Mouse (Mus musculus): Measurements from ENCODE around the gene Grifin. TPM values are rescaled to one million over a fixed set of nuclear protein-coding genes. Genes with fewer than 3 reads are reported as not detected.

Gene Grifin
- polyA plus RNA-seq, 1 experiment from 2014 or later, result not detected

DNA sequence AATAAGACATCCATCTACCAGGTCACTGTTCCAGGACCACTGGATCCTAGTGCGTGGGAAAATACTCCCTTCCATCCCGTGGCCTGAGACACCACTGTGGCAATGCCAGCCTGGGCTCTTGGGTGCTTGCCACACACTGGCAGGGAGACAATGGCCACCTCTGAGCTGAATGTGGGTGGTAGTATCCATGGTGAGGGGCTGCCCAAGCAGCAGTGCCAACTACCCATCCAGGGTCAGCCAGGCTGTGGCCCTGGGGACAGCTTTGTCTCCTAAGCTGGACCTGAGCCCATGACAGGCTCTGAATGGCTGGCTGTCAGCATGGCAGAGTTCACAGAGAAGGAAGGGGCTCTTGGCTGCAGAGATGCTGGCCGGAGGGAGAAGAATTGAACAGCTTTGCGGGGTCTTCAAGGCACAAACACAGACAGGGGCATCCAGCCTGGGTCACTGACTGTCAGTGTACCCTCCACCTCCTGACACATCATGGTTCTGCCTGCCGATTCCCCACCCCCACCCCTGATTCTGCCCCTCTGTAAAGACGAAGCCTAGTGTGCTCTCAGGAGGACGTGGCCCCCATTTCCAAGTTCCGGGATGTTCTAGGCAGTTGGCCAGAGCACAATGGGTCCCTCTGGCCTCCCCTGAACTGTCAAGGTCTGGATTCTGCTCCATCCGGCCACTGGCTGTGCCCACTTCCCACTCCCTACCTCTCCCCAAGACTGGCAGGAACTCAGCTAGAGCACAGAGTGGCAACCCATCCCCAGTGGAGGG, 21.9 kb downstream of the Grifin start:
- H3K27me3 ChIP-seq (ENCODE audit: control insufficient read depth, insufficient read depth, low read length), result no peaks in the 10 kb centered on the region
- ATAC-seq (ENCODE audit: low FRiP score), result peak; percentile 90
- DNase-seq (ENCODE audit: low spot score), result peak; percentile 69
- H3K9ac ChIP-seq, result 0 out of 2 replicates have a peak overlapping the region, but pooled peaks have one; percentile 24
- no peaks in the 10 kb centered on the region for H3K36me3 ChIP-seq (replicated peaks; ENCODE audit: control insufficient read depth, insufficient read depth)
- H3K27ac ChIP-seq, result peak overlapping the region; percentile 9; the same call in 1 of the 2 replicates
- 54% methylated on average over 9 of the region's 9 CpGs for WGBS
- no peak overlapping the region for H3K4me2 ChIP-seq (replicated peaks)
- H3K4me1 ChIP-seq (replicated peaks; ENCODE audit: control insufficient read depth, insufficient read depth, low read length), result no peaks in the 10 kb centered on the region
- no peak overlapping the region for H3K4me3 ChIP-seq (replicated peaks; ENCODE audit: low read length)
- H3K9me3 ChIP-seq (ENCODE audit: control insufficient read depth, low read length), result no peaks in the 10 kb centered on the region

DNA sequence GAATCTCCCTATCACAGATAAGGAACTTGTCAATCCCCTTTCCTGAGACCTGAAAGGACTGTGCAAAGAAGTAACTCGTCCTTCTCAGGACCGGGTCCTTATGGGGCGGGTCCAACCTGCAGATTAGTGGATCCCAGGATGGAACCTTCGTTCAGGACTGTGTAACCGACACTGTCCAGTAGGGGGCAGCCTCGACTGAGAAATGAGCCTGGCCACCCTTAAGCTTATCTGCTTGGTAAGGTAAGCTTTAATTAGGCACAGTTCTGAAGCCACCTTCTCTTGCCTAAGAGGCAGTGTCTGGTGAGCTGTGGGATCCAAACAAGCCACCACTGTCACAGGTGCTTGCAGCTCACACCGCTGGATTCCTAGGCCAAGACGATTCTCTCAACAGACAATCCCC, 24.8 kb downstream of the Grifin start:
- Histone ChIP-seq H3K27me3 (ENCODE audit: control insufficient read depth, insufficient read depth, low read length) (no peaks in the 10 kb centered on the region), H3K4me3 (replicated peaks; ENCODE audit: low read length) (no peak overlapping the region), H3K9me3 (ENCODE audit: control insufficient read depth, low read length) (no peaks in the 10 kb centered on the region), H3K4me2 (replicated peaks) (no peak overlapping the region), H3K4me1 (replicated peaks; ENCODE audit: control insufficient read depth, insufficient read depth, low read length) (no peaks in the 10 kb centered on the region), H3K36me3 (replicated peaks; ENCODE audit: control insufficient read depth, insufficient read depth) (no peaks in the 10 kb centered on the region), H3K27ac (no peak overlapping the region), H3K9ac (no peak overlapping the region)
- WGBS, result 15% methylated on average over 8 of the region's 8 CpGs
- ATAC-seq (ENCODE audit: low FRiP score) (no peak), DNase-seq (ENCODE audit: low spot score) (peak; percentile 87)

DNA sequence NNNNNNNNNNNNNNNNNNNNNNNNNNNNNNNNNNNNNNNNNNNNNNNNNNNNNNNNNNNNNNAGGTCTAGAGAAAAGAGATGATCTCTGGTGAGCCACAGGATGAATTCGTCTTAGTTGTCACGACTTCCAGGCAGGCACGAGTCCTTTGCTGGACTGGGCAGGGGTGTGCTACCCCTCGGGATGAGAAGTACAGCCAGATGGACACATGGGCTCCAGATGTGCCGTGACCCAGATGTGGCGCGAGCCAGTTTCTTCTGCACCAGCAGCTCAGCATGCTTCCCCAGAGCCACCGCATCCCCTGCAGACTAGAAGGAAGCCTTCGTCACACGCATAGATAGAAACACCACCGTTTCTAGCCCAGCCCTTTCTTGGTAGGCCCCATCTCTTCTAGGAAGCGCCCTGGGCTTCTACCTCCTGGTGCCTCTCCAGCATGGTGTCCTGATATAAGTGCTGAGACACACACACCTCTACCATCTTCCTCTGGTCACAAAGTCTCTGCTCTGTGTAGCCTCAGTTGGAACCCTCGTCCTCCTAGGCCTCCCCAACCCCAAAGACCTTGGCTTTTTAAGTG, 26.7 kb downstream of the Grifin start:
- Histone ChIP-seq H3K4me3 (replicated peaks; ENCODE audit: low read length) (no peak overlapping the region), H3K36me3 (replicated peaks; ENCODE audit: control insufficient read depth, insufficient read depth) (no peaks in the 10 kb centered on the region), H3K27ac (no peak overlapping the region), H3K4me1 (replicated peaks; ENCODE audit: control insufficient read depth, insufficient read depth, low read length) (no peaks in the 10 kb centered on the region), H3K9me3 (ENCODE audit: control insufficient read depth, low read length) (no peaks in the 10 kb centered on the region), H3K27me3 (ENCODE audit: control insufficient read depth, insufficient read depth, low read length) (no peaks in the 10 kb centered on the region), H3K4me2 (replicated peaks) (no peak overlapping the region), H3K9ac (no peak overlapping the region)
- ATAC-seq (ENCODE audit: low FRiP score) (no peak), DNase-seq (ENCODE audit: low spot score) (no peak)
- WGBS, result 76% methylated on average over 13 of the region's 13 CpGs

DNA sequence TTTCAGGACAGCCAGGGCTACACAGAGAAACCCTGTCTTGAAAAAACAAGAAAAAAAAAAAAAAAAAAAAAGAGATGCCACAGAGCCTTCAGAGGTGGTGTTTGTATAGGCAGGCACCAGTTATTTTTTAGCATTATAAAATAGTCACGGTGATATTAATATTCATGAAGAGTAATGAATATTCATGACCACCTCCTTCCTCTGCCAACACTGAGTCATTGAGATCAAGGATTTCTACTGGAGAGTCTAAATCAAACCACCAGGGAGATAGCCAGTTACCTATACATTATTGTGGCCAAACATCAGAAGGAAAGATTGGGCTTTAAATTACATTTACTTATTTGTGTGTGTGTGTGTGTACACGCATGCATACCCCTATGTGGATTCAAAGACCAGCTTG, 38.1 kb downstream of the Grifin start:
- Histone ChIP-seq H3K4me2 (replicated peaks) (no peak overlapping the region), H3K9me3 (ENCODE audit: control insufficient read depth, low read length) (peaks cover 3% of the 10 kb centered on the region; the same call in 1 of the 2 replicates), H3K36me3 (replicated peaks; ENCODE audit: control insufficient read depth, insufficient read depth) (peaks cover 29% of the 10 kb centered on the region), H3K4me1 (replicated peaks; ENCODE audit: control insufficient read depth, insufficient read depth, low read length) (no peaks in the 10 kb centered on the region), H3K27me3 (ENCODE audit: control insufficient read depth, insufficient read depth, low read length) (no peaks in the 10 kb centered on the region), H3K9ac (no peak overlapping the region), H3K27ac (no peak overlapping the region), H3K4me3 (replicated peaks; ENCODE audit: low read length) (no peak overlapping the region)
- DNase-seq (ENCODE audit: low spot score) (no peak), ATAC-seq (ENCODE audit: low FRiP score) (no peak)
- WGBS, result 62% methylated on average over 2 of the region's 2 CpGs

DNA sequence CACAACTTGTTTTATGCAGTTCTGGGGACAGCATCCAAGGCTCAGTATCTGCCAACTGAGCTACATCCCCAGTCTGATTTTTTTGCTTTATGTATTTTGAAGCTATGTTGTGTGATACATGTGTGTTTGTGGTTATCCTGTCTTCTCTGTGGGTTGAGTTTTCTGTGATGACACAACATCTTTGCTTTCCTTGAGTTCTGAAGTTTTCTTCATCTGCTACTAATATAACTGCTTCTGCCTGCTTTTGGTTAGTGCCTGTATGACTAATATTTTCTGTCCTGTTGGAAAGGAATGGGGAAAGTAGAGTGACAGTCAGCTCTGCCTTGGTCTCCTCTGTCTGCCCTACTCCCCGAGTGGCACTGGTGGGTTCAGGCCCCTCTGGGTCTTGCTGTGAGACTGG, 43.7 kb downstream of the Grifin start:
- Histone ChIP-seq H3K36me3 (replicated peaks; ENCODE audit: control insufficient read depth, insufficient read depth) (peaks cover 19% of the 10 kb centered on the region), H3K4me3 (replicated peaks; ENCODE audit: low read length) (no peak overlapping the region), H3K9ac (no peak overlapping the region), H3K27ac (no peak overlapping the region), H3K4me1 (replicated peaks; ENCODE audit: control insufficient read depth, insufficient read depth, low read length) (no peaks in the 10 kb centered on the region), H3K4me2 (replicated peaks) (no peak overlapping the region), H3K27me3 (ENCODE audit: control insufficient read depth, insufficient read depth, low read length) (no peaks in the 10 kb centered on the region), H3K9me3 (ENCODE audit: control insufficient read depth, low read length) (peaks cover 3% of the 10 kb centered on the region; the same call in 1 of the 2 replicates)
- ATAC-seq (ENCODE audit: low FRiP score) (no peak), DNase-seq (ENCODE audit: low spot score) (no peak)
- WGBS, result 90% methylated on average over 1 of the region's 1 CpGs

DNA sequence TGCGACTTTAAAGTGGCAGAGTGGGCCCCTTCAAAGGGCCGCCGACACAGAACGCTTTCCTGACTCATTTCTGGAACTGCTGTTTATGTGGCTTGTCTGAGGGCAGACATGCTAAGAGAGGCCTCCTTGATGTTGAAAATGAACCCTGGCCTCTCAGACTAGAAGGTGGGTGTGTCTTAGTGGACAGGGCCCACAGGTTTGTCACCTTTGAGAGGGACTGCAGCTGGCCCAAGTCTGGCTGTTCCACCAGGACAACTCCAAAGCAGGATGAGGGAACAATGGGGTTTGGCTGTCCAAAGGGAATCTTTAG, 47.0 kb downstream of the Grifin start:
- H3K4me1 ChIP-seq (replicated peaks; ENCODE audit: control insufficient read depth, insufficient read depth, low read length), result no peaks in the 10 kb centered on the region

DNA sequence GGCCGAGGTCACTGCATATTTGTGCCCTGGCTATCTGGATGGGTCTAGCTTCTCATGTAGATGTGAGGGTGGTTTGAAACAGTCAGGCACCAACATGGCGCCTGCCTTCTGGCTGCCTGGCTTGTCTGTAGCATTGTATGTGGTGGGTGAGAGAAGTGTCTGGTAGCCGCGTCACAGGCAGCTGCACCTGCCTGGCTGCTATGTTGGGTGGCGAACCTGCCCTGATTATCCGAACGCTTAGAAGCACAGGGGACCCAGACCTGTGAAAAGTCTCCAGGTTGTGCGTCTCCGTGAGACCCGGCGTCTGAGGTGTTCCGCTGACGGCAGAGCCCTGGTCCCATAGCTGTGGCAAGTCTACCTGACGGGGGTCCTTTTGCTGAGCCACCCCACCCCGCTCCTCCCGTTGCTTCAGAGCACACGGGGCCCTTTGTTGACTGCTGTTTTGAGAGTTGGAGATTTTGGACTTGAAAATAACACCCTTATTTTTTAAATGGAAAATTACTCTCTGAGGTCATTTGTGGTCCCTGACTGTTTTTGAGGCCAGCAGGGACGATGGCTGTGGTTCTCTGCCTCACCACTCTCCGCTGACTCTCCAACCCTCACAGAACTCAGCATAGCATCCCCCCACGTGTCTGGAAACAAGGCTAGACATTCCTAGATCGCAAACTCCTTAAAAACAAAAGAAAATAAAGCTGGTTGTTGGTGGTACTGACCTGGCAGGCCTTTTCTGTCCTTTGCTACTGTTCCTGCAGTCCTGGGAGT, 47.5 kb downstream of the Grifin start:
- DNase-seq (ENCODE audit: low spot score) (no peak), ATAC-seq (ENCODE audit: low FRiP score) (no peak)
- no peak overlapping the region for H3K4me3 ChIP-seq (replicated peaks; ENCODE audit: low read length)
- H3K36me3 ChIP-seq (replicated peaks; ENCODE audit: control insufficient read depth, insufficient read depth), result no peaks in the 10 kb centered on the region
- no peak overlapping the region for H3K9ac ChIP-seq
- no peak overlapping the region for H3K4me2 ChIP-seq (replicated peaks)
- no peak overlapping the region for H3K27ac ChIP-seq
- H3K4me1 ChIP-seq (replicated peaks; ENCODE audit: control insufficient read depth, insufficient read depth, low read length), result no peaks in the 10 kb centered on the region
- no peaks in the 10 kb centered on the region for H3K9me3 ChIP-seq (ENCODE audit: control insufficient read depth, low read length)
- WGBS, result 91% methylated on average over 21 of the region's 21 CpGs
- no peaks in the 10 kb centered on the region for H3K27me3 ChIP-seq (ENCODE audit: control insufficient read depth, insufficient read depth, low read length)

More for the DNA sequence above, 47.0 kb downstream of the Grifin start:
- H3K4me3 ChIP-seq (replicated peaks; ENCODE audit: low read length), result no peak overlapping the region
- H3K4me2 ChIP-seq (replicated peaks), result no peak overlapping the region
- DNase-seq (ENCODE audit: low spot score) (no peak), ATAC-seq (ENCODE audit: low FRiP score) (no peak)
- no peak overlapping the region for H3K27ac ChIP-seq
- no peaks in the 10 kb centered on the region for H3K27me3 ChIP-seq (ENCODE audit: control insufficient read depth, insufficient read depth, low read length)
- WGBS, result 85% methylated on average over 4 of the region's 4 CpGs
- no peak overlapping the region for H3K9ac ChIP-seq
- no peaks in the 10 kb centered on the region for H3K36me3 ChIP-seq (replicated peaks; ENCODE audit: control insufficient read depth, insufficient read depth)
- H3K9me3 ChIP-seq (ENCODE audit: control insufficient read depth, low read length), result no peaks in the 10 kb centered on the region

DNA sequence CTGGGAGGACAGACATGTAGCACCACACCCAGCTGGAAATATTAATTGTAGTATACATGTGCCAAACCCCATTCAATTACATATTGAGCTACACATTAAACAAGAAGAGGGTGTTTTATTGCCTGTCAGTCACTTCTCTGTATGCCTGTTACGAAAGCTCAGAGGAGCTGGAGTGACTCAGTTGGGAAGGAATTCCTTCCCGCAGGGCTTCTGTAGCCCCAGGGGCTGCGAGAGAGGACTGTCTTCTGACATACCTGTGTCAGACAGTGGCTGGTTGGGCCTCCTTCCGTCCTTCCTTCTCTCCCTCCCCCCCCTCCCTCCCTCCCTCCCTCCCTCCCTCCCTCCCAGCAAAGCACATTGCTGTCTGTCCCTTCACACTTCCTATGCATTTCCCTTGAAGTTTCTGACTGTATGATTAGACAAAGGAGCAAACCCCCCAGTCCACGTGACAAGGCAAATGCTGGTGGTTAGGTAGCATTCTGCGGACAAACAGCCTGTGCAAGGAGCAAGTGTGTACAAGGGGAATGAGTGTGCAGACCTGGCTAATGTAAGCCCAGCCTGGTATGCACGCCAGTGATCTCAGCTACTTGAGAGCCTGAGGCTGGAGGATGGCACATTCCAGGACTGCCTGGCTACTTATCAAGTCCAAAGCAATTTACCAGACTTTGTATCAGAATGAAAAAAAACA, 49.9 kb downstream of the Grifin start:
- 53% methylated on average over 7 of the region's 7 CpGs for WGBS
- ATAC-seq (ENCODE audit: low FRiP score), result no peak
- H3K9me3 ChIP-seq (ENCODE audit: control insufficient read depth, low read length), result no peaks in the 10 kb centered on the region

DNA sequence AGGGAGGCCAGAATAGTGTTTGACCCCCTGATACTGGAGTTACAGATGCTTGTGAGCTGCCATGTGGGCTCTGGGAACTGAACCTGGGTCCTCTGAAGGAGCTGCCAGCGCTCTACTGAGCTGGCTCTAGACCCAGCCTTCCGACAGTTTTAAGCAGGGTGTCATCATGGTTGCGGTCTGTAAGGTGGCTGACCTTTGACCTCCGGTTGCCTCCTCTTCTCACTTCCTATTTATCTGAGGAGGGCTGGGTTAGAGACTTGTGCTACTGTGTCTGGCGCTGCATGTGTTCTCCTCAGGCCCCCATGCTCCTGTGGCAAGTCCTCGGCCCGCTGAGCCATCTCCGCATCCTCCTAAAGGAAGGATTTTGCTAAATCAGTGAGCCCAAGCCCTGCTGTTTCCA, 51.0 kb downstream of the Grifin start:
- no peak for ATAC-seq (ENCODE audit: low FRiP score)
- Histone ChIP-seq H3K27ac (no peak overlapping the region), H3K9me3 (ENCODE audit: control insufficient read depth, low read length) (no peaks in the 10 kb centered on the region), H3K4me3 (replicated peaks; ENCODE audit: low read length) (no peak overlapping the region), H3K27me3 (ENCODE audit: control insufficient read depth, insufficient read depth, low read length) (no peaks in the 10 kb centered on the region), H3K4me2 (replicated peaks) (no peak overlapping the region), H3K36me3 (replicated peaks; ENCODE audit: control insufficient read depth, insufficient read depth) (no peaks in the 10 kb centered on the region), H3K4me1 (replicated peaks; ENCODE audit: control insufficient read depth, insufficient read depth, low read length) (peaks cover 12% of the 10 kb centered on the region; the same call in 1 of the 2 replicates), H3K9ac (no peak overlapping the region)
- 73% methylated on average over 8 of the region's 8 CpGs for WGBS
- DNase-seq (ENCODE audit: low spot score), result no peak

More for the DNA sequence above, 49.9 kb downstream of the Grifin start:
- Histone ChIP-seq H3K4me1 (replicated peaks; ENCODE audit: control insufficient read depth, insufficient read depth, low read length) (peaks cover 8% of the 10 kb centered on the region; the same call in 1 of the 2 replicates), H3K36me3 (replicated peaks; ENCODE audit: control insufficient read depth, insufficient read depth) (no peaks in the 10 kb centered on the region), H3K27ac (no peak overlapping the region), H3K27me3 (ENCODE audit: control insufficient read depth, insufficient read depth, low read length) (no peaks in the 10 kb centered on the region), H3K4me2 (replicated peaks) (no peak overlapping the region), H3K4me3 (replicated peaks; ENCODE audit: low read length) (no peak overlapping the region), H3K9ac (no peak overlapping the region)
- DNase-seq (ENCODE audit: low spot score), result no peak
